Mouse (Mus musculus): ENCODE results near the gene Myo1h. TPM values are rescaled to one million over a fixed set of nuclear protein-coding genes. Genes with fewer than 3 reads are reported as not detected.

The Myo1h gene
- polyA plus RNA-seq, 1 experiment, result 0.85 TPM

DNA sequence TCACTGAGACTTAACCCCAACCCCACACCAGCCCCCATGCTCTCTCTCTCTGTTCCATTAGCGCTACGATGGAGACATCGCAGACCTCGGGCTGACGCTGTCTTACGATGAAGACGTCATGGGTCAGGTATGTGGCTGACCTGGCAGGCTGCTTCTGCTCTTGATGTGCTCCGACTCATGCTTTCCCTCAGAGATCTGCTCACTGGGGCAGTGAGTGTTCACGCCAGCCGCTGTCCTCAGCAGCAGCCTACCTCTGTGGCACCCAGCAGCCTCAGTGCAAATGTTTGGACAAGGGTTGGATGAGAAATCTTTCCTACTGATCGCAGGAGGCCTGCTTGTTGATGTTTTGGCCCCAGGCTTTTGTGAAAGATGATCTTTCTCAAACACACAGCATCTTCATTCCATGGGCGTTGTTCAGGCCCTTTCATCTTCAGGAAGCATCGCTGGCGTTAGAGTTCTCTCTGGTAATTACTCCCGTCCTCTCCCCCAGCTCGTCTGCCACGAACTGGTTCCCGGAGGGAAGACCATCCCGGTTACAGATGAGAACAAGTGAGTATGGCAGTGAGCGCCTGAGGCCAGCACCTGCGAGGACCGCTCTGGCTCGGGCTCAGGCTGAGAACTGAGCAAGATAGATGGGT lies 123.5 kb downstream of the Myo1h start:
- Histone ChIP-seq H3K36me3 (ENCODE audit: control insufficient read depth, insufficient read depth, low read length) (peaks cover 92% of the 10 kb centered on the region), H3K4me1 (ENCODE audit: control insufficient read depth, insufficient read depth, insufficient read length, low read length) (no peaks in the 10 kb centered on the region), H3K4me3 (ENCODE audit: low read depth, low read length) (no peak overlapping the region), H3K27ac (ENCODE audit: insufficient read depth, low read depth, low read length) (no peak overlapping the region), H3K27me3 (ENCODE audit: control insufficient read depth, insufficient read depth, low read length) (no peaks in the 10 kb centered on the region)
- WGBS, result 81% methylated on average over 23 of the region's 23 CpGs
- TF ChIP-seq POLR2A (IDR thresholded peaks at IDR 0.05; ENCODE audit: low read depth, low read length) (no peak), CTCF (IDR thresholded peaks at IDR 0.05; ENCODE audit: extremely low read depth, insufficient read length, insufficient replicate concordance, low read depth, low read length) (no peak)

DNA sequence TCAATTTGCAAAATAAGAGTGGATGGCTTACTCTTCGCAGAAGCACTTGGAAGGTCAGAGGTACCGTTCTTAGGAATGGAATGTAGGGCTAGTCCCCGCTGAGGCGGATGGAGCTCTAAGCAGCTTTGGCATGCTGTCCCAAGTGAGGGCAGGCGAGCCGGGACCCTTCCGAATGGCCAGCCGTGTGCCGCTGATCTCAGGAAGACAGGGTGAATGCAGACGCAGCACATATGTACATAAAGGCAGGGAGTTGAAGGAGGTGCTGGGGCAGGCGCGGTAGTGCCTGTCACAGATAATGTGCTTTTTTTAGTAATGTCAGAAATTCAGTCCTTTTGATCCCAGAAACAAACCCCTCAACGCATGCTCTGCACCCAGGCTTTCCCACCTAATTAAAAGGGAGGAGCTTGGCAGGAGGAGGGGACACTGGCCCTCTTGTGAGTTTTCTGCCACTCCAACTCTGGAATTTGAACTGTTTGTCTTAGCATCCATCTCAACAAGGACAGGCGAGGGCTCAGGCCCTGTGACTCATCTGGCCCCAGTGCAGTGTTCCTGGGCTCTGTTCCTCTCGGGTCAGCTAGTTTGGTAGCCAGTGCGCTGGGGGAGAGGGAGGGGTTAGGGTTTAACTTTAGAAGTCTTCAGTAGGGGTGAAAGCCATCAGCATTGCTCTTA lies 124.2 kb downstream of the Myo1h start:
- H3K4me3 ChIP-seq (ENCODE audit: low read depth, low read length), result no peak overlapping the region
- H3K27me3 ChIP-seq (ENCODE audit: control insufficient read depth, insufficient read depth, low read length), result no peaks in the 10 kb centered on the region
- H3K36me3 ChIP-seq (ENCODE audit: control insufficient read depth, insufficient read depth, low read length), result peaks cover 91% of the 10 kb centered on the region
- H3K4me1 ChIP-seq (ENCODE audit: control insufficient read depth, insufficient read depth, insufficient read length, low read length), result no peaks in the 10 kb centered on the region
- TF ChIP-seq POLR2A (IDR thresholded peaks at IDR 0.05; ENCODE audit: low read depth, low read length) (no peak), CTCF (IDR thresholded peaks at IDR 0.05; ENCODE audit: extremely low read depth, insufficient read length, insufficient replicate concordance, low read depth, low read length) (no peak)
- H3K27ac ChIP-seq (ENCODE audit: insufficient read depth, low read depth, low read length), result no peak overlapping the region
- 78% methylated on average over 16 of the region's 16 CpGs for WGBS

Other genes with a start within 250 kb of the Myo1h start
- gene Usp30, start 223.7 kb upstream of the Myo1h start, polyA plus RNA-seq (2012; rRNA removed), result 6.2 and 10.9 TPM in 2 replicates
- gene Svop, start 197.6 kb upstream of the Myo1h start, polyA plus RNA-seq (2012; rRNA removed), result 0.15 and 0.42 TPM in 2 replicates
- 3.1 and 6.6 TPM in 2 replicates for gene Alkbh2, start 160.9 kb upstream of the Myo1h start, polyA plus RNA-seq (2012; rRNA removed)
- 4.8 and 6.7 TPM in 2 replicates for gene Ung, start 158.8 kb upstream of the Myo1h start, polyA plus RNA-seq (2012; rRNA removed)
- gene Acacb, start 142.6 kb upstream of the Myo1h start, polyA plus RNA-seq (2012; rRNA removed), result 3.1 and 5.9 TPM in 2 replicates
- gene Foxn4, start 15.4 kb upstream of the Myo1h start, polyA plus RNA-seq (2012; rRNA removed), result 0.03 TPM in 1 of 2 replicates, not detected in the other
- gene Kctd10, start 91.3 kb downstream of the Myo1h start, polyA plus RNA-seq (2012; rRNA removed), result 47.1 and 80.2 TPM in 2 replicates
- gene Ube3b, start 91.4 kb downstream of the Myo1h start, polyA plus RNA-seq (2012; rRNA removed), result 36.6 and 76.1 TPM in 2 replicates
- 5.2 and 6.7 TPM in 2 replicates for gene Mmab, start 154.9 kb downstream of the Myo1h start, polyA plus RNA-seq (2012; rRNA removed)
- gene Mvk, start 155.1 kb downstream of the Myo1h start, polyA plus RNA-seq (2012; rRNA removed), result 23.6 and 44.6 TPM in 2 replicates